Mouse (Mus musculus): ENCODE measurements around the gene Tmem147.

Tmem147 gene

DNA sequence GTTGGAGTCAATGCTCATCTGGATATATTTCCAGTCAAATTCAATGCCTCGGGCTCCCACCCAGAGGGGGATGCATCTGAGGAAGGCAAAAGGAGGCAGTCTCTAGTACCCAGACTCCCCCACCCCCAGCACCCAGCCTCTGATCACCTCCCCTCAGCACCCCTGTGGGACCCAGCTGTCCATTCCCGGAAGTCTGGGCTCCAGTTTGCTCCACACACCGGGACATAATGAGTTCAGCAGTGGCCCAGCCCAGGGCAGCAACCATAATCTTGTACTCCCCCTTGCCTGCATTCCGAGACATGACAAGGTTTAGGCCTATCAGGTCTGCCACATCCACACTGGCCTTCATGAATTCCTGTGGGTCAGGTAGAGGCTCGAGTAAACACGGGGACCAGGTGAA lies 1.1 kb downstream of the Tmem147 start:
- no peak for DNase-seq (ENCODE audit: low spot score)

DNA sequence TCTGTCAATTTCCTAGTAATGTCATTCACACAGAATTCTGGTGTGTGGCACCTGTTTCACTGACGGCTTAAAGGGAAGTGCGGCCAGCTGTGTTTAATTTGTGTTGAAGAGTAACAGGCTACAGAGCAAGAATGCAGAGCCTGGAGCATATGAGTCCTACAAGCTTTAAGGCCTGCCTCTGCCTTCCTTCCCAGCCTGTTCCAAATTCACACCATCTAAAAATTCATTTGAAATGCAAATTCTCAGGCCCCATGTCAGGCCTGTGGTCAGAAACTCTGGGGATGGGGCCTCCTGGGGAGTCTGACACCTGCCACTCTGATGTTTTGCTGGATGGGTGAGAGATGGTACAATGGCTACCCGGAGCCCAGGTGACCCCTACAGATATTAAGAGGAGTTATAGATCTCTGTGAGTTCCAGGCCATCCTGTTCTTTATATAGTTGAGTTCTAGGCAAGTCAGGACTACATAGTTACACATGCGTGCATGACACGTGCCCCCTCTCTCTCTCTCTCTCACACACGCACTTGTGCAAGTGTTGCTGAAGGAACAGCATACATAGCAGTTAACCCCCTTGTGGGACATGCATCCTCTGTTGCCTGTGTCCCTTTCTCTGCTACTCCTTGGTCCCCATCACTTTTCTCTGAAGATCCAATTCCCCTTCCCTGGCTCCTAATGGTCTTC lies 5.9 kb downstream of the Tmem147 start:
- no peak for DNase-seq (ENCODE audit: low spot score)

DNA sequence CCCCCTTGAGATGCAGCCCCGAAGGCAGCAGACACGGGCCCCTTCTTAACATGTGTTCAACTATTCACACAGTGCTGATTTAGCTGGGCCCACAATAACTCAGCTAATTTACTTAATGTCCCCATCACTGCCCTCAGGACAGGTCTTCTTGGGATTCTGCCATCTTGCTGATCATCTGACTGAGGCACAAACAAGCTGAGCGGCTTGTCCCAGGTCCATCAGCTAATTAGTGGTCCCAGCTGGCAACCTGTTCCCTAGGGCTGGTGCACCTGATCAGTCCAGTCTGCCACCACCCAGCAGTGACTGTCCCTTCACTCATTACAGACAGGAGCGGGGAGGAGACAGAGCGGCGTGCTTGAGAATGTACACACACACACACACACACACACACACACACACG lies 8.1 kb downstream of the Tmem147 start:
- DNase-seq (ENCODE audit: low spot score), result no peak

DNA sequence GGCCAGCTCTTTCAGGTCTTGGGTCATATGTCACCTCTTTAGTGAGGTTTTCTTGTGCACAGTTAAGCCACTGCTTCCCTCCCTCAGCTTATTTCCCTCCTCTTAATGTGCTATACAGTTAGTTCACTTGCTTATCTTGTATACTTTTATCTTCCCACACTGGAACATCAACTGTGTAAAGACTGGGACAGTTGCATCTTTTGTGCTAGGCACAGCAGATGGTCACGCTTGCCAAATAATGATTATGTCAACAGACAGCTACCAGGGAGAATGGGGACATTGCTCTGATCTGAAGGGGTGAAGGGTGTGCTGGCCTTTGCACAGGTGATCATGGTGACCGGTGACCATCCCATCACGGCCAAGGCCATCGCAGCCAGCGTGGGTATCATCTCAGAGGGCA lies 9.7 kb downstream of the Tmem147 start:
- no peak for DNase-seq (ENCODE audit: low spot score)

DNA sequence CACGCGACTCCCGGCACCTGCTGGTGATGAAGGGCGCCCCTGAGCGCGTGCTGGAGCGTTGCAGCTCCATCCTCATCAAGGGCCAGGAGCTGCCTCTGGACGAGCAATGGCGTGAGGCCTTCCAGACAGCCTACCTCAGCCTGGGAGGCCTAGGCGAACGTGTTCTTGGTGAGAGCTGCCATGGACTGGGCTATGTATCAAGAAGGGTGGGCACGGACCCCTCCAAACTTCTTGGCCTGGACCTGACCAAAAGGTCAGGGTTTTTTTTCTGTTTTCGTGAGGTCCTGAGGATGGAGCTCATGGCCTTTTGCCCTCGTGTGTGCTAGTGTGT lies 11.7 kb downstream of the Tmem147 start:
- no peak for DNase-seq (ENCODE audit: low spot score)

DNA sequence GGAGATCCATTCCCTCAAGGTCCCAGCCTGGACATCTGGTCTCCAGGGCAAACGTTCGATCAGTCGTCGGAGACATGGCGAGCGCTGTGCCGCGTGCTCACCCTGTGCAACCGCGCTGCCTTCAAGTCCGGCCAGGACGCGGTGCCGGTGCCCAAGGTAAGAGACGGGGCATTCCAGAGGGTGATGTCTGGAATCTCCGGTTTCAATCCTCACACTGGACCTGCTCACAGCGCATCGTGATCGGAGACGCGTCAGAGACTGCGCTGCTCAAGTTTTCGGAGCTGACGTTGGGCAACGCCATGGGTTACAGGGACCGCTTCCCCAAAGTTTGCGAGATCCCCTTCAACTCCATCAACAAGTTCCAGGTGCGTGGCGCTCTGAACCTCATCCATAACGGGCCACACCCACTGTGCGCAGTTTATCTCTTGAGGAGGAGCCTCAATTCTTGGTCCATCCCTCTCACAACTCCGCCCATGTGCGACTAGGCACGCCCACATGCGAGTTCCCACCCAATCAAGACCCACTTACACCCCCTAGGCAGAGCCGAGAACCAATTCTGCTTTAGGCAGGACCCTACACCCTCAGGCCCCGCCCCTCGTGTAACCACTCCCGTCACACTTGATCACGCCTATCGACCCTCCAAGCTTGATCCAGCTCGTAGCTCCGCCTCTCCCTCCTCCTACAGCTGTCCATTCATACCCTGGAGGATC lies 12.2 kb downstream of the Tmem147 start:
- no peak for DNase-seq (ENCODE audit: low spot score)

DNA sequence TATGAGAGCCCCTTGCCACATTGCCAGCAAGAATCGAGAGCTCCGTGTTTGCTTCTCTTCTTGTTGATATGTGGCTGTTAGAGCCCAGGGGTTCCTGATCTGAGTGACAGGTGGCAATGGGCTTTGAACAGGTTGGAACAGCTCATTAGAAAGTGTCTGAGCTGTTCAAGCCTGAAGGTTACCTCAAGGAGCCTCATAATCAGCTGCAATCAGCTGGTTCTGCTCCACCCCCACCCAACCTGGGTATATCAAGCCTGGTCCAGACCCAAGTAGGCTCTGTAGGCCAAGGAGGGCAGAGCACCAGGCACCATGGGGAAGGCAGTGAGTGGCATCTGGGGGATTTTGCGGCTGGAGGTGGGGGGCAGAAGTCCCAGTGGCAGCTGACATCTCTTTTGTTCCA lies 17.4 kb downstream of the Tmem147 start, which contains the start of gene Atp4a:
Atp4a (plus strand) TSS at position 268 of the 400 bp plus-strand sequence.
- no peak for DNase-seq (ENCODE audit: low spot score)

DNA sequence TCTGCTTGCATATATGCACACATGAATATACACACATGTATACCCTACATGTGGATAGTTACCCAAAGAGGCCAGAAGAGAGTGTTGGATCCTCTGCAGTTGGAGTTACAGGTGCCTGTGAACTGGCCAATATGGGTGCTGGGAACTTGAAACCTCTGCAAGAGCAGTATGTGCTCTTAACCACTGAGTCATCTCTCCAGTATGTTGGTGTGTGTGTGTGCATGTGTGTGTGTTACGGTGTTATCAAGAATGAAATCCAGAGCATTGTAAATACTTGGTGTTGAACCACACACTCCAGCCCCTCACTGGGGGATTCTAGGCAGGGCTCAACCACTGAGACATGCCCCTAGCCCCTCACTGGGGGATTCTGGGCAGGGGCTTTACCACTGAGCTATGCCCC lies 21.9 kb downstream of the Tmem147 start:
- no peak for DNase-seq (ENCODE audit: low spot score)

DNA sequence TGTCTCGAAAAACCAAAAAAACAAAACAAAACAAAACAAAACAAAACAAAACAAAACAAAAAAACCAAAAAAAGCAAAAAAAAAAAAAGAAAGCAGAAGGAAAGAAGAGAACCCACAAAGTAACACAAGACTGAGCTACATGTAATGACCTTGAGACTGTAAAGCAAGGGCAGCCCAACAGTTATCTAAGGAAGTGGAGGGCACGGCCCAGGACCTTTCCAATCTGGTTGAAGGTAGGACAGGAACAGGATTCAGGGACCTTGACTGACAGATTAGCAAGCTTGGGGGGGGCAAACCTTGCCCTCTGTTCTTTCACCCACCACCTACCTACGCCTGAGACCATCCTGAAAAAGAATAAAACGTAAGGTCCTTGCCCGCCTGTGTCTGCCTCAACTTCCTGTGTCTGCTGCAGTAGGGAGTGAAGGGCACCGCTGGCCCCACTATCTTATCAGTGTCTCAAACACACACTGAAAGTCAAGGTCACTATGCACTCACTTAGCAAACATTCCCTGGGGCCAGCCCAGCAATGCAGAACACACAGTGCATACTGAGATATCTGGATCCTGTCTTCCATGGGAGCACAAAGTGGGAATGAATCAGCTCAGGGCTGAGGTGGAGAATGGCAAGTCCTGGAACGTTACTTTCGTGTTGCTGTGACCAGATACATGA lies 23.0 kb downstream of the Tmem147 start:
- no peak for DNase-seq (ENCODE audit: low spot score)

DNA sequence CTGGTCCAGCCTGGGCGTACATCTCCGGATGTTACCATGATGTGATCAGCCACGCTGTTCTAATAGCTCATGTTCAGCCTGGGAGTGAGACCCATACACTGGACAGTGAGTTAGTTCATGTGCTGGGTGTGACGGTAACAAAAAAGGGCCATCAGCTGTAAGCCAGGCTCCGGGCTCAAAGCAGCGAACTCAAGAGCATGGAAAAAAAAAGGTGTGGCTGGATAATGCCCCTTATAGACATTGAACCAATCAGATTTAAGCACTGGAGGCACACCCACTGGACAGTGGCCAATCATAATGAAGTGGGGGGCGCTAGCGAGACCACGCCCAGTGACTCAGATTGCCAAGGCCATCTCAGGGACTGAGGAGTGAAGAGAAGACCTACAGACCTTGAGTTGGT lies 30.8 kb downstream of the Tmem147 start, which contains the start of gene 2200002J24Rik:
2200002J24Rik (plus strand) TSS at position 338 of the 400 bp plus-strand sequence.
- DNase-seq (ENCODE audit: low spot score), result no peak

DNA sequence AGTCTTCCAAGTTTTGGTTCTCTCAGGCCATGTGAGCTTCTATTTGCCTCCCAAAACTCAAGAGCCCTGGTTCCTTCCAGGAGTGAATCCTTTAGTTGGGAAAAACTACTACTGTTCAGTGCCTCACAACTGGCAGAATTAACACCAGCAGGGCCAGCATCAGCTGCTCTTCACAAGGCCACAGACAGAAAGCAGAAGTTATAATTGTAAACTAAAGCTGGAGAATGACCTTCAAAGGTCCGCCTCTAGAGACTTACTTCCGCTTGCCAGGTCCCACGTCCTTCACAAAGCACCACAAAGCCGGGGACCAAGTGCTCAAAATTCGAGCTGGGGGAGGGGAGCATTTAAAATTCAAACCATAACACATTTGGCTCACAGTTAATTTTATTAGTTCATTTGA lies 31.2 kb downstream of the Tmem147 start:
- DNase-seq (ENCODE audit: low spot score), result no peak

DNA sequence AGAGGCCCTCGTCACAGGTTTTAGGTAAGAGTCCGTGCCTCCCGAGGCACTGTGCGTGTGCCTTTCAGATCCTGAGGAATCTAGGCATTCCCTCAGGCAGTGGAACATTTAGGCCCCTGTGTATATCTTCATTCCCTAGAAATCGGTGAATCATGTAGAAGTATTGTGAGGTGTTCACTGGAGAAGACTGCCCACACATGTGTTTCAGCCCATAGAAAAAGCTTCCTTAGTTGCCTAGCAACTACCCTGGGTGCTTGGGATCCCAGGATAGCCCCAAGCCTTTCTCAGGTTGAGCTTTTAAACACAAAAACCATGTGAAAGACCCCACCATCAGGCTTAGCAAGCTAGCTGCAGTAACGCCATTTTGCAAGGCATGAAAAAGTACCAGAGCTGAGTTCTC lies 41.0 kb downstream of the Tmem147 start:
- no peak for DNase-seq (ENCODE audit: low spot score)

DNA sequence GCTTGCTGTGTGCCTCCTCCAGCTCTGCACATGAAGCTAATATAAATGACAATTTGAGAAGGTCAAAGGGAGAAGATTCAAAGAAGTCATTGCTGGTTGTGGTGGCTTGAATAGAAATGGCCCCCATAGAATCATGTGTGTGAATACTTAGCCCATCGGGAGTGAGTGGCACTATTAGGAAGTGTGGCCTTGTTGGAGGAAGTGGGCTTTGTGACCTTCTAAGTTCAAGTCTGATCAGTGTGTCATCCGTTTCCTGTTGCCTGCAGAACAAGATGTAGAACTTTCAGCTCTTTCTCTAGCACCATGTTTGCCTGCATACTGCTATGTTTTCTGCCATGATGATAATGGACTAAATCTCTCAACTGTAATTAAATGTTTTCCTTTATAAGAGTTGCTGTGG lies 45.9 kb downstream of the Tmem147 start:
- DNase-seq (ENCODE audit: low spot score), result no peak

DNA sequence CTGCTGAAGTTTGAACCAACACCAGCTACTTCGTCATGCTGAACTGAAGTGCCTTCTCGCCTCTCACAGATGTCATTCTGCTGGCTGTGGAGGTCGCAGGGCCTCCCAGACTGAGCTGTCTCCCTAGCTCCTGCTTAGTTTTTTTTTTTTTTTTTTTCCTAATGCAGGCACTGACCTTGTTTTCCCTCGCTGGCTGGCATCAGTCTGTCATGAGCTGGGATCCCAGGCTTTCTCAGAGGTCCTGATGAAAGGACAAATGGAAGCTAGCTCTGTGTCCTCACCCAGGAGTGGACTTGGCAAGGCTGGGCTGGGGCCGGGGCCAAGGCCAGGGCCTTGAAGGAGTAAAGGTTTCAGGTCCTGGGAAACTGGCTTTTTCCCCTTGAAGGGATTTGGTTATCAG lies 47.4 kb downstream of the Tmem147 start:
- no peak for DNase-seq (ENCODE audit: low spot score)

DNA sequence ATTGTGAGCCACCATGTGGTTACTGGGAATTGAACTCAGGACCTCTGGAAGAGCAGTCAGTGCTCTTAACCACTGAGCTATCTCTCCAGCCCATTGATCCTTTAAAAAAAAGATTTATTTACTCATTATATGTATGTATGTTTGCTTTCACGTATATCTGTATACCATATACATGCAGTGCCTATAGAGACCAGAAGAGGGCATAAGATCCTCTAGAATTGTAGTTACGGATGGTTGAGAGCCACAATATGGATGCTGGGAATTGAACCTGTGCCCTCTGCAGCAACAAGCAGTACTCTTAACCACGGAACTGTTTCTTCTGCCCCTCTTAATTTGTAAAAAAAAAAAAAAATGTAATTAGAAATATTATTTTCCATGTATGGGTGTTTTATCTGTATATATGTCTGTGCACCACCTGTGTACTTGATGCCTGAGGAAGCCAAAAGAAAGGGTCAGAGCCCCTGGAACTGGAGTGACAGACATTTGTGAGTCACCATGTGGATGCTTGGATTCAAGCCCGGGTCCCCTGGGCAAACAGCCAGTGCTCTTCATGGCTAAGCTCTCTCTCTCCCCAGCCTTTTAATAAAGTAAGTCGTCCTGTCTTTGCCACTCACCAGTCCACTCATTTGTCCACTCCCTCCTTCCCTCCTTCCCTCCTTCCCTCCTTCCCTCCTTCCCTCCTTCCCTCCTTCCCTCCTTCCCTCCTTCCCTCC lies 50.9 kb downstream of the Tmem147 start:
- DNase-seq (ENCODE audit: low spot score), result no peak

All from urinary bladder, postnatal 10 days (tissue).